19 mouse cellular contexts compared by ENCODE assay signal in the genomic region with DNA sequence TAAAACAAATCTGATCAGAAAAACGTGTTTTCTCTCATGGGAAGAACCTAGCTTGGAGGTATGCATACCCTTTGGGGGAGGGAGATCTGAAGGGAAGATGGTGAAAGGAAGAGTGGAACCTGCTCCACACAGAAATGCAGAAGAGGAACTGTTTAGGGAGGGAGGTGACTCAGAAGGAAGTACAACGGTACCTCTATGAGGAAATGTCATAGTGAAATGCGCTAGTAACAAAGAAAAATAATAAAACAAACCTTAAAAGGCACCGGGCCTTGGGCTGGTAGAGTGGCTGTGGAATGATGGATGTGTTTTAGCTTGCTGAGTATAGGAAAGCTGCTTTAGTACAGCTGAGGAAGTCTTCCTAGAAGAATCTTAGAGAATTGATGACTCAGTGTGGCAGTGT.
"Had no signal": no experiment of that assay in that cellular context is flagged by ENCODE, and none has a peak within 500 bp of the region (broad histone marks: within the 10 kb centered on the region; RNA-seq: fewer than 3 reads in every experiment).

No protein-coding gene starts in this region.

- ATAC-seq: intestine, postnatal 0 days had no signal

- H3K27me3 ChIP-seq: kidney, embryonic 15.5 days; neural tube, embryonic 12.5 days; neural tube, embryonic 15.5 days; stomach, embryonic 15.5 days had no signal

- H3K4me1 ChIP-seq: neural tube, embryonic 12.5 days had no signal

- H3K4me3 ChIP-seq: kidney, embryonic 15.5 days; left cerebral cortex, adult 2 months; neural tube, embryonic 12.5 days; neural tube, embryonic 15.5 days; stomach, embryonic 15.5 days had no signal

- DNase-seq: kidney, adult 8-10 months; kidney, postnatal 10 days; kidney, postnatal 36 days; layer of hippocampus, postnatal 36 days; lung, adult 2 months; midbrain, embryonic 14.5 days; retina, postnatal 1 day; right cerebral cortex, postnatal 25 days; thymus, adult 18-20 months; thymus, postnatal 14 days; thymus, postnatal 4 days had no signal

- H3K27ac ChIP-seq: kidney, embryonic 15.5 days; left cerebral cortex, adult 2 months; liver, embryonic 14.5 days; macrophage; neural tube, embryonic 12.5 days; neural tube, embryonic 15.5 days; stomach, embryonic 15.5 days had no signal
